Mouse (Mus musculus) ovary, adult 2 months (tissue): ENCODE results near the gene Amy2a4. TPM values are rescaled to one million over a fixed set of nuclear protein-coding genes. Genes with fewer than 3 reads are reported as not detected.

Experiments used
- polyA plus RNA-seq: library from polyadenylated mRNA; depleted of rRNA; stranded (reverse); fragments of >200 nt; gene quantifications from 2 replicates; pipeline ENCODE4 v1.2.3, GENCODE M21; 2012; rRNA removed

Amy2a4 gene
- 0.09 TPM in 1 of 2 replicates, not detected in the other for polyA plus RNA-seq

GRCm38 (mm10) chr3:113291349-113291748, at the start of gene Amy2a4:
Gene Amy2a4 (minus strand): TSS chr3:113291449.

GRCm38 (mm10) chr3:113323952-113324351, 32.7 kb upstream of the Amy2a4 start, which contains the start of gene Amy2a3:
Gene Amy2a3 (minus strand): TSS chr3:113324052.

GRCm38 (mm10) chr3:113258737-113259136, 32.5 kb downstream of the Amy2a4 start, which contains the start of gene Amy2a5:
Gene Amy2a5 (minus strand): TSS chr3:113258837.

Other genes starting within 250 kb of the Amy2a4 start
- gene Amy2a5, start 32.6 kb downstream of the Amy2a4 start, polyA plus RNA-seq, result not detected in 2 replicates
- 0.09 TPM in 1 of 2 replicates, not detected in the other for gene Amy2a3, start 32.6 kb upstream of the Amy2a4 start, polyA plus RNA-seq
- gene Amy2a2, start 65.2 kb upstream of the Amy2a4 start, polyA plus RNA-seq, result 0.09 TPM in 1 of 2 replicates, not detected in the other
- gene Amy2a1, start 241.0 kb upstream of the Amy2a4 start, polyA plus RNA-seq, result not detected in 2 replicates